In the genomic region with DNA sequence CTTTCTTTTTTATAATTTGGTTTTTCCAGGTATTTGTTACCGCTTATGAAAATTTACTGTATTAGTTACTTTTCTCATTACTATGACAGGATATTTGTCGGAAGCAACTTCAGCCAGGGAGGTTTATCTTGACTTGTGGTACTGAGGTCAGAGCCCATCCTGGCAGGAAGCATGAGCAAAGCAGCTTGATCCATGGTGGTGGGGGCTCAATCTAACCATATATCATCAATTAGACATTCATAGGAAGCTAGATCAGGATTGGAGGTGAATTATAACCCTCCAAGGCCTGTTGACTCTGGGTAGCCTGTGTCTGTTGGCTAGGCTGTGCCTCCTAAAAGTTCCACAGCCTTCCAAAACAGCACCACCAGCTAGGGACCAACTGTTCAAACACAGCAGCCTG, we compare ENCODE assay signal across 18 mouse cellular contexts. TPM values are rescaled to one million over a fixed set of nuclear protein-coding genes. Genes with fewer than 3 reads are reported as not detected.
DNase-seq lines count a peak whose midpoint lies in the region; ATAC-seq and TF ChIP-seq lines count a peak whose summit lies in the region.
"Had no signal": no experiment of that assay in that cellular context is flagged by ENCODE, and none has a peak within 500 bp of the region (broad histone marks: within the 10 kb centered on the region; RNA-seq: fewer than 3 reads in every experiment).

No protein-coding gene starts in this region.

- 86% methylated on average over 2 of the region's 2 CpGs for WGBS in kidney, postnatal 0 days
- WGBS in kidney, embryonic 14.5 days, result 86% methylated on average over 2 of the region's 2 CpGs

- H3K4me1 ChIP-seq in kidney, postnatal 0 days (replicated peaks; ENCODE audit: insufficient read depth, low read length), result no peaks in the 10 kb centered on the region
- H3K4me1 ChIP-seq in kidney, embryonic 14.5 days (ENCODE audit: control insufficient read depth, insufficient read depth, low read length), result no peaks in the 10 kb centered on the region
- H3K4me1 ChIP-seq: embryonic facial prominence, embryonic 12.5 days; forebrain, embryonic 15.5 days; hindbrain, embryonic 15.5 days had no signal

- no peak for TF ChIP-seq CTCF in kidney, postnatal 0 days (IDR thresholded peaks at IDR 0.05; ENCODE audit: low read depth)

- DNase-seq in kidney, adult 11 months, result peak; percentile 8
- DNase-seq in kidney, postnatal 4 days, result no peak
- peak; percentile 12 for DNase-seq in kidney, postnatal 0 days (ENCODE audit: low spot score)
- DNase-seq in kidney, postnatal 14 days, result peak; percentile 36
- DNase-seq: adrenal gland, postnatal 14 days; cerebellum, adult 2 months; cerebellum, postnatal 14 days; gastrocnemius, postnatal 10 days; heart, postnatal 36 days had no signal

- no peak for ATAC-seq in kidney, postnatal 0 days (replicated peaks; ENCODE audit: low FRiP score, low read depth)
- no peak for ATAC-seq in kidney, embryonic 14.5 days (ENCODE audit: low FRiP score, low TSS enrichment)
- peak; percentile 67 for ATAC-seq in common myeloid progenitor, adult 5-6 weeks (replicated peaks; ENCODE audit: low read depth, poor library complexity, severe bottlenecking)
- no peak for ATAC-seq in CD4-positive, CD25-positive, alpha-beta regulatory T cell, adult 4 months
- ATAC-seq: forebrain, embryonic 15.5 days; inflammation-experienced regulatory T-cells, adult 6 months had no signal

- no peak overlapping the region for H3K9ac ChIP-seq in kidney, postnatal 0 days (ENCODE audit: low read depth, low read length)
- H3K9ac ChIP-seq in kidney, embryonic 14.5 days (ENCODE audit: low read depth, low read length), result no peak overlapping the region
- H3K9ac ChIP-seq: embryonic facial prominence, embryonic 12.5 days; forebrain, embryonic 15.5 days; heart, embryonic 13.5 days; hindbrain, embryonic 15.5 days had no signal

- H3K4me3 ChIP-seq in kidney, postnatal 0 days (replicated peaks; ENCODE audit: low read depth, low read length), result no peak overlapping the region
- no peak overlapping the region for H3K4me3 ChIP-seq in kidney, embryonic 14.5 days (ENCODE audit: low read length)
- H3K4me3 ChIP-seq: embryonic facial prominence, embryonic 12.5 days; forebrain, embryonic 15.5 days; heart, embryonic 13.5 days; hindbrain, embryonic 15.5 days had no signal

- H3K36me3 ChIP-seq in kidney, postnatal 0 days (ENCODE audit: insufficient read depth, low read length), result no peaks in the 10 kb centered on the region
- H3K36me3 ChIP-seq in kidney, embryonic 14.5 days (ENCODE audit: control insufficient read depth, insufficient read depth, low read length), result no peaks in the 10 kb centered on the region
- H3K36me3 ChIP-seq: embryonic facial prominence, embryonic 12.5 days; forebrain, embryonic 15.5 days; heart, embryonic 13.5 days; hindbrain, embryonic 15.5 days had no signal

- no peaks in the 10 kb centered on the region for H3K27me3 ChIP-seq in kidney, postnatal 0 days (ENCODE audit: insufficient read depth, low read length)
- no peaks in the 10 kb centered on the region for H3K27me3 ChIP-seq in kidney, embryonic 14.5 days (ENCODE audit: control insufficient read depth, insufficient read depth, low read length)
- H3K27me3 ChIP-seq: embryonic facial prominence, embryonic 12.5 days; forebrain, embryonic 15.5 days; heart, embryonic 13.5 days; hindbrain, embryonic 15.5 days had no signal

- no peaks in the 10 kb centered on the region for H3K9me3 ChIP-seq in kidney, postnatal 0 days (replicated peaks; ENCODE audit: low read length)
- H3K9me3 ChIP-seq in kidney, embryonic 14.5 days (ENCODE audit: control insufficient read depth, low read length), result no peaks in the 10 kb centered on the region
- H3K9me3 ChIP-seq: embryonic facial prominence, embryonic 12.5 days; forebrain, embryonic 15.5 days; heart, embryonic 13.5 days; hindbrain, embryonic 15.5 days had no signal

- no peak overlapping the region for H3K27ac ChIP-seq in kidney, postnatal 0 days
- H3K27ac ChIP-seq in kidney, embryonic 14.5 days (ENCODE audit: low read depth, low read length), result no peak overlapping the region
- H3K27ac ChIP-seq: embryonic facial prominence, embryonic 12.5 days; forebrain, embryonic 15.5 days; heart, embryonic 13.5 days; hindbrain, embryonic 15.5 days had no signal

- H3K4me2 ChIP-seq in kidney, postnatal 0 days (ENCODE audit: low read length), result no peak overlapping the region
- H3K4me2 ChIP-seq in kidney, embryonic 14.5 days (replicated peaks; ENCODE audit: low read depth, low read length), result no peak overlapping the region
- H3K4me2 ChIP-seq: embryonic facial prominence, embryonic 12.5 days; forebrain, embryonic 15.5 days; heart, embryonic 13.5 days; hindbrain, embryonic 15.5 days had no signal

RNA-seq across cellular contexts. Expression of a gene that starts 58.5 kb away (rescaled TPM):
- 0.16 and 0.19 TPM in 2 replicates for polyA plus RNA-seq in kidney, postnatal 0 days (2015; fragmentation: Nextera tagmentation; extraction: Ambion mirVana)
- 0.36 and 0.45 TPM in 2 replicates for polyA plus RNA-seq in kidney, embryonic 14.5 days (2014; fragmentation: Nextera tagmentation; extraction: Ambion mirVana)
- total RNA-seq in common myeloid progenitor, adult 5-6 weeks (2017), result not detected in 2 replicates
- polyA plus RNA-seq in CD4-positive, CD25-positive, alpha-beta regulatory T cell, adult 4 months (2017; shearing (Covaris generic)), result not detected
- total RNA-seq: MEL had no signal
- polyA plus RNA-seq: inflammation-experienced regulatory T-cells, adult 6 months had no signal

Comparison
In these comparisons a context has a peak if more than half of its experiments do, and no peak if none do; other contexts are left out.
1. DNase-seq: peak in kidney, adult 11 months (single experiment), kidney, postnatal 0 days (single experiment) and kidney, postnatal 14 days (single experiment); none in kidney, postnatal 4 days (0 of 2).